Mouse (Mus musculus) erythroblast, embryonic 14.5 days (primary cell): ENCODE data around the gene Rnf187.

ENCODE experiments used
- GATA1 ChIP-seq: IDR thresholded peaks from 2 replicates; pipeline ENCODE4 v1.6.1; 2012; ENCODE audit warnings: low read length, inconsistent platforms, mixed read lengths
- TAL1 ChIP-seq: IDR thresholded peaks from 3 replicates; pipeline ENCODE4 v1.6.1; 2012; ENCODE audit warnings: low read length, inconsistent platforms, mixed read lengths

DNA sequence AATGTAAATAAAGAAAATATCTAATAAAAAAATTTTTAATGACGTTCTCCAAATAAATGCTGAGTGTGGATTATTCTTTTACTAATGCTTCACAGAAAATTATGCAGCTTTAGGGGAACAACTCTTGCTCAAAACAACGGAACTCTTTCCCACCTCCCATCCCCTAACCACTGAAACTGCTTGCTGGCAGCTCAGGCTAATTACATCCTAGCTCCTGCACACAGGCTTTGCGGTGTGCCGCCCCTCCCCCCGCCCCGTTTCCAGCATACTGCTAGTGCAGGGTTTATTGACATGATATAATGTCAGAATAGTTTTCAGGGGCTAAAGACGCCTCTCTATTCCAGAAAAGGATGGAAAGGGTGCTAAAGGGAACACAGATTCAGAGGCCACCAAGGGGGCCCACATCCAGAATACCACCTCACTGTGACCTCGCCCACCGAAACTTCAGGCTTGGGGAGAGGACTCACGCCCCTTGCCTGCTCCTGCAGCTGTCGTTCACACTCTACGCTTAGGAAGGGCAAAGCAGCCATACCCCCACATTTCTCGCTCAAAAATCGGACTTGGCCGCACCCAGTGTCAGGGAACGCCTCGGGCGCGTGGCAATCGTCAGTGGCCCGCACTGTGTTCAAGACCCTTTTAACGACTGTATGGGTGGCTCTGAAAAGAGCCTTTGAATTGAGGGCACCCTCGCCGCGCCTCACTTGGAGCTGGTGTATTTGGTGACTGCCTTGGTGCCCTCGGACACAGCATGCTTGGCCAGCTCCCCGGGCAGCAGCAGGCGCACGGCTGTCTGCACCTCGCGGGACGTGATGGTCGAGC is 14.8 kb upstream of the Rnf187 start:
- no peak for TF ChIP-seq TAL1
- no peak for TF ChIP-seq GATA1
